Mouse (Mus musculus) embryonic fibroblast, embryonic 13.5 days (primary cell): ENCODE measurements around the gene Elf3.

Experiments used
- CTCF ChIP-seq: IDR thresholded peaks from 2 replicates; pipeline ENCODE4 v1.5.1; 2011; ENCODE audit warnings: mild to moderate bottlenecking, control low read depth, low read length, moderate library complexity, borderline replicate concordance; ENCODE audit not compliant: insufficient read depth
- POLR2A ChIP-seq: IDR thresholded peaks from 2 replicates; pipeline ENCODE4 v1.6.1; 2011; ENCODE audit warnings: low read depth, mild to moderate bottlenecking, control low read depth, low read length, moderate library complexity

GRCm38 (mm10) chr1:135233961-135234360, 24.4 kb downstream of the Elf3 start:
- TF ChIP-seq CTCF (no peak), POLR2A (no peak)
